Mouse (Mus musculus) liver, embryonic 13.5 days (tissue): ENCODE measurements around the gene Sipa1. TPM values are rescaled to one million over a fixed set of nuclear protein-coding genes. Genes with fewer than 3 reads are reported as not detected.

Experiments used
- ATAC-seq: fragments of 200-750 bp; cut with Nextera tagmentation; 2 replicates; pipeline ENCODE4 v1.8.0; 2017; ENCODE audit warnings: low read depth, mild to moderate bottlenecking, moderate number of reproducible peaks, moderate library complexity
- DNase-seq: peaks from one replicate; pipeline ENCODE4 v3.0.0; 2022
- H3K27ac ChIP-seq: fragments of 300-500 bp; sonication (generic); 2 replicates; pipeline ENCODE4 v1.5.1; 2015; ENCODE audit warnings: moderate library complexity, mild to moderate bottlenecking, inconsistent platforms
- H3K27me3 ChIP-seq: fragments of 300-500 bp; sonication (generic); 2 replicates; pipeline ENCODE4 v1.6.1; 2015; ENCODE audit warnings: mild to moderate bottlenecking, inconsistent platforms
- H3K36me3 ChIP-seq: fragments of 300-500 bp; sonication (generic); 2 replicates; pipeline ENCODE4 v1.6.1; 2015; ENCODE audit warnings: mild to moderate bottlenecking, inconsistent platforms
- H3K4me1 ChIP-seq: fragments of 300-500 bp; sonication (generic); replicated peaks from 2 replicates; pipeline ENCODE4 v1.6.1; 2015; ENCODE audit warnings: inconsistent platforms
- H3K4me2 ChIP-seq: fragments of 300-500 bp; sonication (generic); 2 replicates; pipeline ENCODE4 v1.6.1; 2015; ENCODE audit warnings: inconsistent platforms, mild to moderate bottlenecking, moderate library complexity
- H3K4me3 ChIP-seq: fragments of 300-500 bp; sonication (generic); replicated peaks from 2 replicates; pipeline ENCODE4 v1.5.1; 2015; ENCODE audit warnings: mild to moderate bottlenecking, inconsistent platforms
- H3K9ac ChIP-seq: fragments of 300-500 bp; sonication (generic); 2 replicates; pipeline ENCODE4 v1.6.1; 2015; ENCODE audit warnings: mild to moderate bottlenecking, inconsistent platforms
- H3K9me3 ChIP-seq: fragments of 300-500 bp; sonication (generic); replicated peaks from 2 replicates; pipeline ENCODE4 v1.6.1; 2016; ENCODE audit warnings: inconsistent platforms
- WGBS: fragments of 180-500 bp; shearing (Covaris S2); methylation state at CpG from one replicate; pipeline ENCODE4 v1.1.7; 2015; ENCODE audit not compliant: insufficient replicate concordance; 5-methylcytosine and 5-hydroxymethylcytosine counted together
- polyA plus RNA-seq: library from polyadenylated mRNA; unstranded; fragments of >200 nt; fragmentation: Nextera tagmentation; extraction: Ambion mirVana; gene quantifications from 2 replicates; pipeline ENCODE4 v1.2.1, GENCODE M21; 2015

Sipa1 gene
- polyA plus RNA-seq, 1 experiment from 2014 or later = 23.3 TPM

- peak overlapping the region; percentile 93 for H3K27ac ChIP-seq
- H3K9me3 ChIP-seq = no peaks in the 10 kb centered on the region
- H3K4me2 ChIP-seq = peak overlapping the region; percentile 99
- DNase-seq (no peak), ATAC-seq (no peak)
- H3K27me3 ChIP-seq = no peaks in the 10 kb centered on the region
- 89% methylated on average over 11 of the region's 11 CpGs for WGBS
- H3K36me3 ChIP-seq = peaks cover 66% of the 10 kb centered on the region
- peak overlapping the region; percentile 94 for H3K9ac ChIP-seq
- peaks cover 44% of the 10 kb centered on the region for H3K4me1 ChIP-seq
- H3K4me3 ChIP-seq = peak overlapping the region; percentile 79
Observed at GRCm38 (mm10) chr19:5685861-5686260, 22.4 kb upstream of the Sipa1 start.

GRCm38 (mm10) chr19:5685431-5685830 lies 21.9 kb upstream of the Sipa1 start:
- ATAC-seq (no peak), DNase-seq (no peak)
- H3K36me3 ChIP-seq = peaks cover 66% of the 10 kb centered on the region
- no peaks in the 10 kb centered on the region for H3K9me3 ChIP-seq
- no peaks in the 10 kb centered on the region for H3K27me3 ChIP-seq
- peak overlapping the region; percentile 94; the same call in 1 of the 2 replicates for H3K9ac ChIP-seq
- peak overlapping the region; percentile 93 for H3K27ac ChIP-seq
- H3K4me1 ChIP-seq = peaks cover 40% of the 10 kb centered on the region
- peak overlapping the region; percentile 99; the same call in 1 of the 2 replicates for H3K4me2 ChIP-seq
- 91% methylated on average over 19 of the region's 19 CpGs for WGBS
- H3K4me3 ChIP-seq = no peak overlapping the region

- ATAC-seq (no peak), DNase-seq (no peak)
- no peaks in the 10 kb centered on the region for H3K9me3 ChIP-seq
- peaks cover 36% of the 10 kb centered on the region for H3K4me1 ChIP-seq
- peak overlapping the region; percentile 31; the same call in 1 of the 2 replicates for H3K27ac ChIP-seq
- H3K9ac ChIP-seq = peak overlapping the region; percentile 94; the same call in 1 of the 2 replicates
- H3K27me3 ChIP-seq = no peaks in the 10 kb centered on the region
- H3K36me3 ChIP-seq = peaks cover 69% of the 10 kb centered on the region
- 0 out of 2 replicates have a peak overlapping the region, but pooled peaks have one; percentile 99 for H3K4me2 ChIP-seq
- WGBS = 84% methylated on average over 13 of the region's 13 CpGs
- no peak overlapping the region for H3K4me3 ChIP-seq
Observed at GRCm38 (mm10) chr19:5684985-5685384, 21.5 kb upstream of the Sipa1 start.

- WGBS = 88% methylated on average over 12 of the region's 12 CpGs
- Histone ChIP-seq H3K27ac (no peak overlapping the region), H3K27me3 (no peaks in the 10 kb centered on the region), H3K4me3 (no peak overlapping the region), H3K9ac (no peak overlapping the region), H3K4me2 (no peak overlapping the region), H3K4me1 (peaks cover 33% of the 10 kb centered on the region), H3K36me3 (peaks cover 77% of the 10 kb centered on the region), H3K9me3 (no peaks in the 10 kb centered on the region)
- no peak for DNase-seq
- ATAC-seq = no peak
Observed at GRCm38 (mm10) chr19:5684236-5684635, 20.7 kb upstream of the Sipa1 start.

GRCm38 (mm10) chr19:5680432-5680831 lies 16.9 kb upstream of the Sipa1 start:
- Histone ChIP-seq H3K27ac (no peak overlapping the region), H3K36me3 (peaks cover 96% of the 10 kb centered on the region), H3K9me3 (no peaks in the 10 kb centered on the region), H3K9ac (no peak overlapping the region), H3K4me3 (no peak overlapping the region), H3K27me3 (no peaks in the 10 kb centered on the region), H3K4me2 (no peak overlapping the region), H3K4me1 (peaks cover 6% of the 10 kb centered on the region)
- no peak for ATAC-seq
- 85% methylated on average over 4 of the region's 4 CpGs for WGBS
- no peak for DNase-seq

GRCm38 (mm10) chr19:5668372-5668771 lies 4.9 kb upstream of the Sipa1 start:
- Histone ChIP-seq H3K27me3 (no peaks in the 10 kb centered on the region), H3K4me3 (no peak overlapping the region), H3K36me3 (peaks cover 85% of the 10 kb centered on the region), H3K9ac (peak overlapping the region; percentile 23; the same call in 1 of the 2 replicates), H3K9me3 (no peaks in the 10 kb centered on the region), H3K4me2 (no peak overlapping the region), H3K4me1 (peaks cover 55% of the 10 kb centered on the region), H3K27ac (peak overlapping the region; percentile 70)
- ATAC-seq (no peak), DNase-seq (no peak)
- WGBS = 86% methylated on average over 4 of the region's 4 CpGs

- Histone ChIP-seq H3K4me2 (peak overlapping the region; percentile 93), H3K4me3 (peak overlapping the region; percentile 40; the same call in 1 of the 2 replicates), H3K27me3 (no peaks in the 10 kb centered on the region), H3K9ac (peak overlapping the region; percentile 92), H3K9me3 (no peaks in the 10 kb centered on the region), H3K36me3 (peaks cover 65% of the 10 kb centered on the region), H3K4me1 (peaks cover 74% of the 10 kb centered on the region), H3K27ac (peak overlapping the region; percentile 99)
- ATAC-seq (no peak), DNase-seq (no peak)
- WGBS = 93% methylated on average over 18 of the region's 18 CpGs
Observed at GRCm38 (mm10) chr19:5666386-5666785, 2.9 kb upstream of the Sipa1 start.

- Histone ChIP-seq H3K36me3 (peaks cover 61% of the 10 kb centered on the region), H3K4me1 (peaks cover 83% of the 10 kb centered on the region), H3K4me2 (peak overlapping the region; percentile 93), H3K27ac (peak overlapping the region; percentile 99), H3K27me3 (no peaks in the 10 kb centered on the region), H3K9me3 (no peaks in the 10 kb centered on the region), H3K9ac (peak overlapping the region; percentile 92), H3K4me3 (peak overlapping the region; percentile 85)
- DNase-seq (peak; percentile 89), ATAC-seq (peak; percentile 87)
- 16% methylated on average over 15 of the region's 15 CpGs for WGBS
Observed at GRCm38 (mm10) chr19:5665465-5665864, 2.0 kb upstream of the Sipa1 start.

- 76% methylated on average over 10 of the region's 10 CpGs for WGBS
- peak overlapping the region; percentile 92 for H3K9ac ChIP-seq
- H3K27ac ChIP-seq = peak overlapping the region; percentile 99
- H3K9me3 ChIP-seq = no peaks in the 10 kb centered on the region
- H3K36me3 ChIP-seq = peaks cover 61% of the 10 kb centered on the region
- peak overlapping the region; percentile 85 for H3K4me3 ChIP-seq
- H3K27me3 ChIP-seq = no peaks in the 10 kb centered on the region
- ATAC-seq (no peak), DNase-seq (no peak)
- peaks cover 90% of the 10 kb centered on the region for H3K4me1 ChIP-seq
- peak overlapping the region; percentile 93 for H3K4me2 ChIP-seq
Observed at GRCm38 (mm10) chr19:5664669-5665257, 1.3 kb upstream of the Sipa1 start.

GRCm38 (mm10) chr19:5662310-5662709 lies 1.2 kb downstream of the Sipa1 start:
- ATAC-seq (no peak), DNase-seq (no peak)
- Histone ChIP-seq H3K36me3 (peaks cover 64% of the 10 kb centered on the region), H3K9ac (peak overlapping the region; percentile 92), H3K27ac (peak overlapping the region; percentile 99), H3K9me3 (no peaks in the 10 kb centered on the region), H3K4me2 (peak overlapping the region; percentile 93), H3K4me1 (peaks cover 77% of the 10 kb centered on the region), H3K4me3 (peak overlapping the region; percentile 85), H3K27me3 (no peaks in the 10 kb centered on the region)
- WGBS = 54% methylated on average over 8 of the region's 8 CpGs

GRCm38 (mm10) chr19:5660942-5661751 lies 2.4 kb downstream of the Sipa1 start:
- Histone ChIP-seq H3K9ac (peak overlapping the region; percentile 92), H3K4me2 (peak overlapping the region; percentile 93), H3K27me3 (no peaks in the 10 kb centered on the region), H3K27ac (peak overlapping the region; percentile 99), H3K4me1 (peaks cover 70% of the 10 kb centered on the region), H3K9me3 (no peaks in the 10 kb centered on the region), H3K4me3 (peak overlapping the region; percentile 85), H3K36me3 (peaks cover 62% of the 10 kb centered on the region)
- 30% methylated on average over 16 of the region's 16 CpGs for WGBS
- ATAC-seq = no peak
- DNase-seq = no peak
